Mouse (Mus musculus) kidney, postnatal 4 days (tissue): Measurements from ENCODE around the gene Prr5l.

Experiments used
- DNase-seq, 2 experiments: peaks; one replicate each; pipeline ENCODE4 v3.0.0; 2021; ENCODE audit warnings: mixed read lengths in 2 of 2

Prr5l gene

GRCm38 (mm10) chr2:101820816-101821215 lies 62.0 kb downstream of the Prr5l start:
- DNase-seq, result no peak

GRCm38 (mm10) chr2:101818986-101819764 lies 63.7 kb downstream of the Prr5l start:
- no peak for DNase-seq

GRCm38 (mm10) chr2:101816646-101817308 lies 66.0 kb downstream of the Prr5l start:
- peak; percentile 46 to 60 for DNase-seq

- DNase-seq, result peak; percentile 76
Measured at GRCm38 (mm10) chr2:101815250-101815934, 67.4 kb downstream of the Prr5l start.

DNA sequence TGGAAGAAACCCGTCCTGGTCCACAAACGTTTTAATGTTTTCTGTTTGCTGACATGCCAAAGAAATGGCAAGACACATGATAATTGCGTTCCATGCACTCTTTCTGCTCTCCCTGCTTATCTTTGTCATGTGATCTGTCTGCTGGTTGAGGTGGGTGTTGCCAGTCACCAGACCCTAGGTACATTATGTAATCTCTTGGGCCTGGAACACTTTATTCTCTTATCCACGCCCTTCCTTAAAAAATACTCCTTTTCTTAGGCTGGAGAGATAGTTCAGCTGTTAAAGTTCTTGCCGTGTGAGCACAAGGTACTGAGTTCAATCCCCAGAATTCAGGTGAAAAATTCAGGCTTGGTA lies 68.6 kb downstream of the Prr5l start:
- DNase-seq, result no peak

DNA sequence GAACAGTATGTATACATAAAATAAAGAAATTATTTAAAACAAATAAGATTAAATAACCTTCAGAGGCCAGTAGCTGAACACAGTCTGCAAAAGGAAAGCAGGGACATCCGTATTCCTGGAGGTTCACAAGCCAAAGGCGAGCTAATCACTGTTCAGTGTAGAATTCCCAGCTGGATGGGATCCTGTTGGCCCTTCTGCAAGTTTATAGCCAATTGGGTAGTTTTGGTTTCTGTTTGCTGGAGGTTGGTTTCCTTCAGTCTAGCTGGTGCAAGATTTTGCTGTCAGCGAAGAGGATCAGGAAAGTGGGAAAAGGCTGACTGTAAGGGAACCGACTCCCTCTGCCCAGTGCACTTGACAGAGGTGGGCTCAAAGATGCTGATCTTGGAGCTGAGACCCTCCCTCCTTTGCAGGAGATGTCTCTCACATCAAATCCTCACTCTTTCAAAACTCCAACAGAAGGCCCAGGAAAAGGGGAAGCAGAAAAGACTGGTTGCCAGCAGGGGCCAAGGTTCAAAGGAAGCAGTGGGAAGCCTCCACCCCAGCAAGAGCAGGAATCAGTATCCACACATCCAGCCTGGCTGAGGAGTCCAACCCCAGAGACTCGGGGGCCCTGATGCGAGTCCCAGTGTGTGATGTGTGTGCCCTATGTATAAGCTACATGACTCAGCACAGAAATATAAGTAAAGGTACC lies 69.1 kb downstream of the Prr5l start:
- DNase-seq, result peak in 1 of 2 experiments; percentile 46

DNA sequence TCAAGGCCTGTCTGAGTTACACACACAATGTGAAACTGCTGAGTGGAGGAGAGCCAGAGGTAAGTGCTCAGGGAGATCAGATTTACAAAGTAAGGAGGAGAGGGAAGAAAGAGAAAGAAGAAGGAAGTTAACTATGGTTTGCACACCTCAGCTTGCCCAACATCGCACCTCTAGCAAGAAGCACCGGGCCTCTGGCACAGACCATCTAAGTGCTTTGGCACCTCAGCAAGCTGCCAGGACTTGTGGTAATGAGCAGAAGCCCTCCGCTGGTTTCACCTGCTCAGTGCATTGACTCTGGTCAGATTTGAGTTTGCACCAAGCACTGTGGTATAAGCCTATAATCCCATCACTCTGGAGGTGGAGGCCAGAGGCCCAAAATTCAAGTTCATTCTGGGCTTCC lies 70.9 kb downstream of the Prr5l start:
- DNase-seq, result no peak

GRCm38 (mm10) chr2:101810774-101811173 lies 72.1 kb downstream of the Prr5l start:
- DNase-seq, result no peak

- no peak for DNase-seq
Measured at GRCm38 (mm10) chr2:101809640-101810305, 73.1 kb downstream of the Prr5l start.

- DNase-seq, result no peak
Measured at GRCm38 (mm10) chr2:101807756-101808155, 75.1 kb downstream of the Prr5l start.

DNA sequence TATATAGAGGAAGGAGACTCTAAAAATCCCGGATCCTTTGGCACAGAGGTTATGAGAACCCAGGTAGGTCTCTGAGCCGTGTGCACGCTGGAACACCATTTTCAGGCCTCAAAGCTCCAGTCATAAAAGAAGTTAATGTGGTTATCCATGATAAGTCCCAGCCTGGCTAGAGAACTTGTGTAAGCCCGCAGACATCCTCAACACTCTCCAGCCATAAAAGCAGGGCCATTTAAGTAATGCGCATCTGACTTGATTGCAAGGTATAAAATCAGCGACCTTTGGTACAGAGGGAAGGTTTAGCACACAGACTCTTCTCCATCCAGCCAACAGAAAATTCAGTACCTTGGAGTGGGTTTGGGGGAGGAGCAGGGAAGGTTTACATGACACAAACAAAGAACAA lies 80.6 kb downstream of the Prr5l start:
- DNase-seq, result no peak

DNA sequence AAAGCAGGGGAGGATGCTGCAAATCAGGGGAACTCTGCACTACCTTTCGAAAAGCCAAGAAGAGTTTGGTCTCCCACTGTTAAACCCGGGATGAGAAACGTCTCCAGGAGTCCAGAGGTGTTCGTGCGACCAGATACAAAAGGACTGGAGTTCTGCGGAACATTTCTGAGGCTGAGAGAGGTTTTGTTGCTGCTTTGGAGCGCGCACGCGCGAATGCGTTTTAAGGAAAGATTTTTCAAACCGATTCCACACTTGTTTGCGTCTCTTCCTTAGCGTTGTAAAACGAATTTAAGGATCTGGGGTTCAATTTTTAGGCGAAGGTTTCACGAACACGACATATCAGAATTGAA lies 85.0 kb downstream of the Prr5l start:
- peak; percentile 55 to 69 for DNase-seq

GRCm38 (mm10) chr2:101797166-101797900 lies 85.5 kb downstream of the Prr5l start:
- DNase-seq, result peak; percentile 75 to 84

DNA sequence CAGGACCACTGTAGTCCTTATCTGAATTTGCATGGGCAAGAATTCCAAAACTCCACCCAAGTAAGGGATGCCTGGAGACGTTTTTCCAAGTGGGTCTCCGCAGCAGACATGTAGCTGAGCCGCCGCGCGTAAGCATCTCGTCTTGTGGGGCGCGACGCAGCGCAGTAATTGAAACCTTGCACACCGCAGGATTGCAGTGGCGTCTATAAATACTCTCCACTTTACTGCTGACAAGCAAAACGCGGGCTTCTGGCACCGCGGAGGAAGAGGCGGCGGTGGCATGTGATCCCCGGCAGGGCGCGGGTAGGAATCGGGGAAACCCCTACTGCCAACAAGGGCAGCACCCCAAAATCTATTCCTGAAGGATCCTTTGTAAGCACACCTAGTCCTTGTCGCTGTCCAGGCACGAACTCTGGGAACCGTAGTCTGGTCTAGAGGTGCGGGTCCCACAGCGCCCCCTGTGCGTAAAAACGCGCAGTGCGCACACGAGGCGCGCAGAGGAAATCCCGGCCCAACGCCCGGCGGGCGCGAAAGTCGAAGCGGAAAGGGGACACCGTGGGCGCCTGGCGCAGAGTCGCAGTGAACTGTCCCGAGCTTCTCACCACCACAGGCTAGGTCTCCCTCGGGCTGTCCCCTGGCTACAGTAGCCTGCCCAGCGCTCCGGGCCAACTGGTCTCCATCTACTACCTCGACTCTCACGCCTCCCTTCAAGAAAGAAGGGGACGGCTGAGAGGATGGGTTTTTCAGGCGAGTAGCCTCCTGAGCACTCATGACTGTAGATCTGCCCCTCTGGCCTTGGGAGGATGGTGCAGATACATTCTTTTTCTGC lies 86.3 kb downstream of the Prr5l start:
- DNase-seq, result peak; percentile 92 to 94

GRCm38 (mm10) chr2:101792130-101792529 lies 90.7 kb downstream of the Prr5l start:
- DNase-seq, result no peak

DNA sequence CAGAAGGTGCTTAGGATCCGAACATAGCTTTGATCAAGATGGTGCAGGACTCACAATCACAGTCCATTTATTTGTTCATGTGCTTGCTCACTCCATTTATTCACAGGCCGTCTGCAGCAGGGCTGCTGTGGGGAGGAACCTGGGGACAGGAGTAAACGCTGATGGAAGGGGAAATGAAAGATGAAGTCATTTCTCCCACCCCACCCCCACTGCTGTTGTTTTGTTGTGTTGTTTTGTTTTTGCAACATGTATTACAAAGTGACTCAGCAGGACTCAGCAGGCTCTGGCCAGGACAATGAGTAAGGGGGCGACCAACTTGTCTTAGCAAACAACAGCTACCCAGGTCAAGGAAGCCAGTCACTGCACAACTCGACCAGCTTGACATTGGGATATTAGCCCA lies 99.6 kb downstream of the Prr5l start:
- DNase-seq, result no peak

DNA sequence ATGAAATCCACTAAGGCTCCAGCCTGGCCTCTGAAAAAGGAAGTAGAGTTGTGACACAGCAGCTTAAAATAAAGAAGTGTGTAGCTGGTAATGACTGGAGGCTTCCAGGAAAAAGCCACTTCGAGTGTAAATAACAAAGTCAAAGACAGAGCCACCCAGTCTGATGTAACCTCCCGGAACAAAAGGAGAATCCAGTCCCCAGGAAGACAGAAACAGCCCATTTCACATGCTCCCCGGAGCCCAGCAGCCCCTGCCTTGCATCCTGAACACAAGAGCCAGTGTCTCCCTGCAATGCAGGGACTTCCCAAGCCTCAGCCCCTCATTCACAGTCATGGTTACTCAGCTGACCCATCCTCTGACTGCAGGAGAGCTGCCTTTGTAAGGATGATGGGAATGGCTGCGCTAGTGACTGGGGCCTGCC lies 101.5 kb downstream of the Prr5l start:
- no peak for DNase-seq

DNA sequence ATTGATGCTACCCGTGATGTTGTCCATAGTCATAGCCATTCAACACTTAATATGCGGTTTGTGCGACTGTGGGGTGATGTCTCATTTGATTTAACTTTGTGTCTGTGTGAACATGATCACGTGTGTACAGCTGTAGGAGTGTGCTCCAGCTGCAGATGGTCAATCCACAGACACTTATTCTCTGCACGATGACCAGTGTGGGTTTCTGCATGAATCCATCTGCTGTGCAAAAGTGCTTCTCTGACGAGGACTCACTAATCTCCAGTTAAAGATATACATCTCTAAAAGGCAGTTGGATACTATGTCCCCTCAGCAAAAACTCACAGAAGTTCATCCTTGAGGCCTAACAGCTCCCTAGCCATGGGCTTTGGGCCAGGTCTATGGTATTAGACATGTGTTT lies 104.7 kb downstream of the Prr5l start:
- no peak for DNase-seq

- DNase-seq, result no peak
Measured at GRCm38 (mm10) chr2:101763503-101763902, 119.3 kb downstream of the Prr5l start.

GRCm38 (mm10) chr2:101762955-101763386 lies 119.9 kb downstream of the Prr5l start:
- peak in 1 of 2 experiments; percentile 26 for DNase-seq

GRCm38 (mm10) chr2:101762405-101762804 lies 120.4 kb downstream of the Prr5l start:
- peak; percentile 65 to 77 for DNase-seq
